Mouse (Mus musculus) frontal cortex, postnatal 10 days (tissue): ENCODE results near the gene Tbx22.

Experiments used
- DNase-seq, 2 experiments: peaks; one replicate each; pipeline ENCODE4 v3.0.0; 2022; ENCODE audit warnings: low spot score in 2 of 2, mixed read lengths in 1 of 2

The Tbx22 gene

GRCm38 (mm10) chrX:107667664-107668063 lies at the start of gene Tbx22:
Tbx22 (plus strand) TSS chrX:107667964.
- DNase-seq, result no peak

- no peak for DNase-seq
Observed at GRCm38 (mm10) chrX:107668677-107669076, 913 bp downstream of the Tbx22 start.

- DNase-seq, result no peak
Observed at GRCm38 (mm10) chrX:107679203-107679602, 11.4 kb downstream of the Tbx22 start.

GRCm38 (mm10) chrX:107708584-107708983 lies 40.8 kb downstream of the Tbx22 start:
- no peak for DNase-seq

GRCm38 (mm10) chrX:107723541-107723940 lies 55.8 kb downstream of the Tbx22 start:
- DNase-seq, result no peak
